Mouse (Mus musculus): ENCODE measurements around the gene Cdh3. TPM values are rescaled to one million over a fixed set of nuclear protein-coding genes. Genes with fewer than 3 reads are reported as not detected.

Cdh3 gene
- total and polyA plus RNA-seq, 3 experiments = not detected

GRCm38 (mm10) chr8:106463795-106464194, 46.9 kb upstream of the Cdh3 start:
- TF ChIP-seq MAFK (IDR thresholded peaks at IDR 0.05; ENCODE audit: borderline replicate concordance, low read depth, low read length) (no peak), EP300 (IDR thresholded peaks at IDR 0.05; ENCODE audit: low read depth in 1 of 2, low read length in 2 of 2) (no peak), POLR2AphosphoS5 (IDR thresholded peaks at IDR 0.05; ENCODE audit: borderline replicate concordance, low read depth, low read length) (no peak), ZNF384 (IDR thresholded peaks at IDR 0.05; ENCODE audit: low read depth, low read length) (no peak), USF1 (IDR thresholded peaks at IDR 0.05; ENCODE audit: low read depth, low read length) (no peak), GABPA (IDR thresholded peaks at IDR 0.05; ENCODE audit: low read depth, low read length) (no peak), SMC3 (IDR thresholded peaks at IDR 0.05; ENCODE audit: low read depth, low read length) (no peak), SIN3A (IDR thresholded peaks at IDR 0.05; ENCODE audit: low read length) (no peak), MYB (IDR thresholded peaks at IDR 0.05; ENCODE audit: low read depth, low read length) (no peak), MYC (IDR thresholded peaks at IDR 0.05; ENCODE audit: low read depth, low read length) (no peak), JUND (IDR thresholded peaks at IDR 0.05; ENCODE audit: low read depth, low read length) (no peak), MAX (IDR thresholded peaks at IDR 0.05; ENCODE audit: low read length) (no peak), CHD1 (IDR thresholded peaks at IDR 0.05; ENCODE audit: low read depth, low read length) (no peak), ZMIZ1 (IDR thresholded peaks at IDR 0.05; ENCODE audit: low read depth, low read length) (no peak), E2F4 (IDR thresholded peaks at IDR 0.05; ENCODE audit: borderline replicate concordance, low read depth, low read length) (no peak), TBP (IDR thresholded peaks at IDR 0.05; ENCODE audit: low read depth, low read length) (no peak), MXI1 (IDR thresholded peaks at IDR 0.05; ENCODE audit: low read depth, low read length) (no peak), ZC3H11A (IDR thresholded peaks at IDR 0.05; ENCODE audit: low read depth, low read length) (no peak), USF2 (IDR thresholded peaks at IDR 0.05; ENCODE audit: borderline replicate concordance in 1 of 2, insufficient read depth in 1 of 2, low read depth in 1 of 2, low read length in 2 of 2) (no peak)
- no peak overlapping the region for H3K27ac ChIP-seq (ENCODE audit: control insufficient read depth, low read depth, low read length)
- H3K36me3 ChIP-seq (ENCODE audit: control insufficient read depth in 1 of 2, insufficient read depth in 2 of 2, low read length in 2 of 2) = no peaks in the 10 kb centered on the region
- no peaks in the 10 kb centered on the region for H3K4me1 ChIP-seq (ENCODE audit: control insufficient read depth in 1 of 2, insufficient read depth in 2 of 2, low read length in 2 of 2)
- no peaks in the 10 kb centered on the region for H3K27me3 ChIP-seq (ENCODE audit: control insufficient read depth in 1 of 2, insufficient read depth in 2 of 2, low read length in 2 of 2)
- no peak overlapping the region for H3K9ac ChIP-seq (ENCODE audit: control insufficient read depth, low read depth, low read length, poor library complexity, severe bottlenecking)
- no peaks in the 10 kb centered on the region for H3K9me3 ChIP-seq (replicated peaks; ENCODE audit: insufficient read depth, low read length)
- H3K79me2 ChIP-seq (ENCODE audit: control insufficient read depth, insufficient read depth, low read length, poor library complexity) = no peaks in the 10 kb centered on the region
- DNase-seq (ENCODE audit: low read depth, low spot score) = no peak
- no peak overlapping the region for H3K4me3 ChIP-seq (ENCODE audit: control insufficient read depth in 1 of 2, insufficient read depth in 1 of 2, low read depth in 2 of 2, low read length in 2 of 2)

- Histone ChIP-seq H3K79me2 (ENCODE audit: control insufficient read depth, insufficient read depth, low read length, poor library complexity) (no peaks in the 10 kb centered on the region), H3K4me1 (ENCODE audit: control insufficient read depth in 1 of 2, insufficient read depth in 2 of 2, low read length in 2 of 2) (no peaks in the 10 kb centered on the region), H3K27me3 (ENCODE audit: control insufficient read depth in 1 of 2, insufficient read depth in 2 of 2, low read length in 2 of 2) (peaks cover 0 to 5% of the 10 kb centered on the region in 2 experiments; a peak in 2 of 4 replicates), H3K9me3 (replicated peaks; ENCODE audit: insufficient read depth, low read length) (no peaks in the 10 kb centered on the region), H3K27ac (ENCODE audit: control insufficient read depth, low read depth, low read length) (no peak overlapping the region), H3K36me3 (ENCODE audit: control insufficient read depth in 1 of 2, insufficient read depth in 2 of 2, low read length in 2 of 2) (no peaks in the 10 kb centered on the region), H3K4me3 (ENCODE audit: control insufficient read depth in 1 of 2, insufficient read depth in 1 of 2, low read depth in 2 of 2, low read length in 2 of 2) (no peak overlapping the region), H3K9ac (ENCODE audit: control insufficient read depth, low read depth, low read length, poor library complexity, severe bottlenecking) (no peak overlapping the region)
- TF ChIP-seq KAT2A (conservative IDR thresholded peaks at IDR 0.05; ENCODE audit: low read depth, low read length) (no peak), ETS1 (IDR thresholded peaks at IDR 0.05; ENCODE audit: low read depth, low read length) (no peak), USF1 (IDR thresholded peaks at IDR 0.05; ENCODE audit: low read depth, low read length) (no peak), TAL1 (IDR thresholded peaks at IDR 0.05; ENCODE audit: low read length) (no peak), NRF1 (IDR thresholded peaks at IDR 0.05; ENCODE audit: insufficient read depth, low read depth, low read length, poor library complexity, severe bottlenecking) (no peak), CHD1 (IDR thresholded peaks at IDR 0.05; ENCODE audit: low read depth, low read length) (no peak), MAX (IDR thresholded peaks at IDR 0.05; ENCODE audit: low read length) (no peak), GABPA (IDR thresholded peaks at IDR 0.05; ENCODE audit: low read depth, low read length) (no peak), SMC3 (IDR thresholded peaks at IDR 0.05; ENCODE audit: low read depth, low read length) (no peak), ZNF384 (IDR thresholded peaks at IDR 0.05; ENCODE audit: low read depth, low read length) (no peak), MAFK (IDR thresholded peaks at IDR 0.05; ENCODE audit: borderline replicate concordance, low read depth, low read length) (no peak), POLR2AphosphoS5 (IDR thresholded peaks at IDR 0.05; ENCODE audit: borderline replicate concordance, low read depth, low read length) (no peak), MYB (IDR thresholded peaks at IDR 0.05; ENCODE audit: low read depth, low read length) (no peak)
- no peak for DNase-seq (ENCODE audit: low read depth, low spot score)
These were observed 41.2 kb upstream of the Cdh3 start for GRCm38 (mm10) chr8:106469485-106469884.

Data from MEL (cell line).